Mouse (Mus musculus) CH12.LX (cell line): Measurements from ENCODE around the gene Erc1. TPM values are rescaled to one million over a fixed set of nuclear protein-coding genes. Genes with fewer than 3 reads are reported as not detected.

Source experiments
- DNase-seq: peaks from one replicate; pipeline ENCODE4 v3.0.0-alpha.2; 2013; ENCODE audit errors: extremely low read depth
- H3K27ac ChIP-seq: 2 replicates; pipeline ENCODE4 v1.5.1; 2012; ENCODE audit warnings: low read depth, mild to moderate bottlenecking, control low read depth, moderate library complexity; ENCODE audit not compliant: insufficient read depth
- H3K27me3 ChIP-seq: replicated peaks from 2 replicates; pipeline ENCODE3; 2012; ENCODE audit warnings: inconsistent platforms
- H3K36me3 ChIP-seq, 2 experiments: replicated peaks in 1 of 2; 2 replicates each; pipeline versions ENCODE3 to v1.6.1; 2012; ENCODE audit warnings: inconsistent platforms in 1 of 2, low read length in 1 of 2, mild to moderate bottlenecking in 1 of 2, mixed read lengths in 1 of 2, moderate library complexity in 1 of 2; ENCODE audit not compliant: control insufficient read depth in 1 of 2, insufficient read depth in 1 of 2
- H3K4me1 ChIP-seq, 2 experiments: 2 replicates each; pipeline ENCODE4 v1.6.1; 2012; ENCODE audit warnings: inconsistent platforms in 1 of 2, moderate library complexity in 1 of 2; ENCODE audit not compliant: insufficient read depth in 2 of 2, control insufficient read depth in 1 of 2
- H3K4me2 ChIP-seq: 2 replicates; pipeline ENCODE4 v1.6.1; 2012; ENCODE audit warnings: low read depth, mild to moderate bottlenecking, control low read depth; ENCODE audit not compliant: poor library complexity, insufficient read depth, severe bottlenecking
- H3K4me3 ChIP-seq, 3 experiments: fragments of 150-350 bp in 1 of 3; sonication (generic) in 1 of 3; replicated peaks in 1 of 3; 2 replicates each; pipeline versions ENCODE3 to v1.5.1; 2011 to 2012; ENCODE audit warnings: low read depth in 2 of 3, low read length in 2 of 3, mild to moderate bottlenecking in 2 of 3, moderate library complexity in 2 of 3, control low read depth in 1 of 3, improper control_type of control experiment in 1 of 3, inconsistent platforms in 1 of 3, mixed read lengths in 1 of 3; ENCODE audit not compliant: poor library complexity in 1 of 3
- H3K79me2 ChIP-seq: replicated peaks from 2 replicates; pipeline ENCODE4 v1.6.1; 2012; ENCODE audit warnings: mild to moderate bottlenecking, moderate library complexity; ENCODE audit not compliant: control insufficient read depth, poor library complexity, insufficient read depth, severe bottlenecking; ENCODE audit errors: extremely low read depth
- H3K9ac ChIP-seq: 2 replicates; pipeline ENCODE4 v1.6.1; 2012; ENCODE audit warnings: low read depth, mild to moderate bottlenecking, control low read depth, moderate library complexity; ENCODE audit not compliant: insufficient read depth
- H3K9me3 ChIP-seq: replicated peaks from 2 replicates; pipeline ENCODE3; 2012; ENCODE audit warnings: low read length, inconsistent platforms, mixed read lengths
- BHLHE40 ChIP-seq: IDR thresholded peaks from 2 replicates; pipeline ENCODE4 v1.6.1; 2011; ENCODE audit warnings: mild to moderate bottlenecking, low read depth, low read length, improper control_type of control experiment
- ELF1 ChIP-seq: IDR thresholded peaks from 2 replicates; pipeline ENCODE4 v1.6.1; 2014; ENCODE audit warnings: low read depth, mild to moderate bottlenecking, inconsistent platforms, low read length, improper control_type of control experiment
- GABPA ChIP-seq: IDR thresholded peaks from 2 replicates; pipeline ENCODE4 v1.6.1; 2012; ENCODE audit warnings: low read depth, low read length, improper control_type of control experiment, inconsistent platforms; ENCODE audit not compliant: insufficient replicate concordance
- JUND ChIP-seq: conservative IDR thresholded peaks from 2 replicates; pipeline ENCODE4 v1.6.1; 2011; ENCODE audit warnings: low read depth, low read length, improper control_type of control experiment
- KAT2A ChIP-seq: IDR thresholded peaks from 2 replicates; pipeline ENCODE4 v1.6.1; 2012; ENCODE audit warnings: low read length, improper control_type of control experiment, inconsistent platforms; ENCODE audit not compliant: insufficient replicate concordance
- MAFK ChIP-seq: IDR thresholded peaks from 2 replicates; pipeline ENCODE4 v1.6.1; 2011; ENCODE audit warnings: low read length, improper control_type of control experiment; ENCODE audit not compliant: insufficient replicate concordance
- MAX ChIP-seq: IDR thresholded peaks from 2 replicates; pipeline ENCODE4 v1.6.1; 2011; ENCODE audit warnings: low read length, improper control_type of control experiment
- MAZ ChIP-seq: IDR thresholded peaks from 2 replicates; pipeline ENCODE4 v1.6.1; 2012; ENCODE audit warnings: low read depth, mild to moderate bottlenecking, inconsistent platforms, low read length, improper control_type of control experiment, moderate library complexity
- MXI1 ChIP-seq: IDR thresholded peaks from 2 replicates; pipeline ENCODE4 v1.6.1; 2011; ENCODE audit warnings: mild to moderate bottlenecking, low read depth, low read length, improper control_type of control experiment
- MYC ChIP-seq: IDR thresholded peaks from 2 replicates; pipeline ENCODE4 v1.6.1; 2011; ENCODE audit warnings: low read depth, mild to moderate bottlenecking, improper control_type of control experiment, low read length
- NRF1 ChIP-seq: IDR thresholded peaks from 2 replicates; pipeline ENCODE4 v1.6.1; 2014; ENCODE audit warnings: low read depth, mild to moderate bottlenecking, inconsistent platforms, low read length, improper control_type of control experiment, moderate library complexity
- PAX5 ChIP-seq: IDR thresholded peaks from 2 replicates; pipeline ENCODE4 v1.6.1; 2012; ENCODE audit warnings: low read length, inconsistent platforms, mixed read lengths
- RCOR1 ChIP-seq: conservative IDR thresholded peaks from 2 replicates; pipeline ENCODE4 v1.6.1; 2012; ENCODE audit warnings: low read depth, mild to moderate bottlenecking, inconsistent platforms, low read length, improper control_type of control experiment
- SIN3A ChIP-seq: IDR thresholded peaks from 2 replicates; pipeline ENCODE4 v1.6.1; 2012; ENCODE audit warnings: low read length, improper control_type of control experiment, inconsistent platforms
- SMC3 ChIP-seq: IDR thresholded peaks from 2 replicates; pipeline ENCODE4 v1.6.1; 2011; ENCODE audit warnings: low read depth, low read length, improper control_type of control experiment
- TBP ChIP-seq: conservative IDR thresholded peaks from 2 replicates; pipeline ENCODE4 v1.6.1; 2011; ENCODE audit warnings: low read depth, low read length, improper control_type of control experiment
- USF1 ChIP-seq: IDR thresholded peaks from 2 replicates; pipeline ENCODE4 v1.6.1; 2014; ENCODE audit warnings: low read depth, mild to moderate bottlenecking, inconsistent platforms, low read length, improper control_type of control experiment
- USF2 ChIP-seq: conservative IDR thresholded peaks from 2 replicates; pipeline ENCODE4 v1.6.1; 2011; ENCODE audit warnings: low read depth, low read length, improper control_type of control experiment
- ZMIZ1 ChIP-seq: IDR thresholded peaks from 2 replicates; pipeline ENCODE4 v1.6.1; 2012; ENCODE audit warnings: low read depth, mild to moderate bottlenecking, inconsistent platforms, low read length, improper control_type of control experiment
- ZNF384 ChIP-seq: IDR thresholded peaks from 2 replicates; pipeline ENCODE4 v1.6.1; 2012; ENCODE audit warnings: low read depth, low read length, improper control_type of control experiment, inconsistent platforms
- dilution Hi-C: fragments of 300-500 bp; cut with MboI; formaldehyde crosslinking; loops from 2 replicates; pipeline ENCODE4 v1.14.3; 2020; ENCODE audit warnings: low sequenced_read_pairs; ENCODE audit not compliant: extremely low pct_unique_long_range_greater_than_20kb, extremely low pct_ligation_motif_present
- in situ Hi-C: fragments of 300-500 bp; cut with MboI; formaldehyde crosslinking; loops from 3 replicates; pipeline ENCODE4 v1.14.3; 2019; ENCODE audit warnings: low sequenced_read_pairs, low pct_ligation_motif_present, low pct_unique_long_range_greater_than_20kb, mixed read lengths
- polyA plus RNA-seq: library from polyadenylated mRNA; unstranded; fragments of >175 nt; gene quantifications from 2 replicates; pipeline ENCODE4 v1.2.1, GENCODE M21; 2012; ENCODE audit warnings: low read depth; ENCODE audit not compliant: insufficient read length
- total RNA-seq, 2 experiments: library from RNA; depleted of rRNA; stranded (reverse); fragments of 300-350 nt in 1 of 2; fragments of >200 nt in 1 of 2; gene quantifications; 2 replicates each; pipeline ENCODE4 v1.2.3; 2012 to 2014

Erc1 gene
- total and polyA plus RNA-seq, 3 experiments: 1.4 to 3.3 (median 2.5) TPM

DNA sequence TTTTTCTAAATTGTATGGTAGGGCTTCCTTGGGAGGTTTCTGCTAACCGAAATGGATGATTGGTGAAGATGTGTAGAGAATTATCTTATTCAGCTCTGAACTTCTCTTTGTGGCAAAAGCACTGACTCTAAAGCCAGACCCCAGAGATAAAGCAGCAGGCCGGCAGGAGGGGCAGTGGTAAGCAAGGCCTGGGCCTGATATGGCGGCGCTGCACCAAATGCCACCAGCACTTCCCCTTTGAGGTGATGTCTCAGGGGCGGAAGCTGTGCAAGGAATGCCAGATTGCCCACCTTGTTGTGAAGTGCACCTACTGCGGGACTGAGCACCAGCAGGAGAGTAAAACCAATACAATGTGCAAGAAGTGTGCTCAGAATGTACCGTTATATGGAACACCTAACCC is 44.7 kb upstream of the Erc1 start:
- H3K4me1 ChIP-seq: peaks cover 0 to 3% of the 10 kb centered on the region in 2 experiments; a peak in 2 of 4 replicates
- in situ Hi-C loops: no loop called here

DNA sequence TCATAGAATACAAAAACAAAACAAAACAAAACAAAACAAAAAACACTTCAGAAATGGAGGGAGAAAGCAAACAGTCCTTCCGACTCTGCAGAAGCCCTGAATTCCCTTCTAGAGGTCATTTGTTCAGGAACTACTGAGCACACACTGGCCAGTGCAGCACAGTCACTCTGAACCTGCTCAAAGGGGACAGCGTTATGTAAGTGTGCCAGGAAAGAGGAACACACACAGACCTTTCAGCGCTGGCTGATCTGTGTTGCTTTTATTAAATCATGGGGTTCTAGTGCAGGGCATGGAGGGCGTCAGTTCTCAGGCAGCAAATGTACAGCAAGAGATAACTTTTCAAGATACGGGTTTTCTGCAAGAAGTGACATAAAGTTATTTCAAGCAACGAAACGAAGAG is 35.2 kb upstream of the Erc1 start:
- Histone ChIP-seq H3K27me3 (no peaks in the 10 kb centered on the region), H3K79me2 (no peaks in the 10 kb centered on the region), H3K4me2 (no peak overlapping the region), H3K36me3 (no peaks in the 10 kb centered on the region), H3K27ac (no peak overlapping the region)
- DNase-seq: no peak
- in situ Hi-C loops: no loop called here
- TF ChIP-seq BHLHE40 (no peak), TBP (no peak), MAZ (no peak), MAFK (no peak), USF2 (no peak), USF1 (no peak), ELF1 (no peak), GABPA (no peak), ZNF384 (no peak), MXI1 (no peak), SMC3 (no peak), NRF1 (no peak), PAX5 (no peak), MAX (no peak), SIN3A (no peak)
- TF ChIP-seq, all 38 proteins: peak for 0
- H3K4me1 ChIP-seq: no peaks in the 10 kb centered on the region
- no peaks in the 10 kb centered on the region for H3K9me3 ChIP-seq
- H3K9ac ChIP-seq: no peak overlapping the region
- dilution Hi-C loops: no loop called here
- no peak overlapping the region for H3K4me3 ChIP-seq

More for the DNA sequence above, 44.7 kb upstream of the Erc1 start:
- no peak for TF ChIP-seq ZMIZ1
- TF ChIP-seq RCOR1: no peak
- no peak for TF ChIP-seq SMC3
- TF ChIP-seq MAZ: no peak
- TF ChIP-seq MYC: no peak
- no peak for TF ChIP-seq JUND
- TF ChIP-seq GABPA: no peak
- TF ChIP-seq USF1: no peak
- no peak for TF ChIP-seq ZNF384
- no peak for TF ChIP-seq KAT2A
- TF ChIP-seq ELF1: no peak
- no peak for TF ChIP-seq PAX5
- TF ChIP-seq BHLHE40: no peak
- TF ChIP-seq MAX: no peak
- no peaks in the 10 kb centered on the region for H3K9me3 ChIP-seq
- dilution Hi-C loops: no loop called here
- no peak overlapping the region for H3K4me2 ChIP-seq
- H3K9ac ChIP-seq: no peak overlapping the region
- peaks cover 30% of the 10 kb centered on the region for H3K27me3 ChIP-seq
- no peak for DNase-seq
- H3K36me3 ChIP-seq: no peaks in the 10 kb centered on the region
- no peak overlapping the region for H3K27ac ChIP-seq
- H3K4me3 ChIP-seq: no peak overlapping the region
- no peaks in the 10 kb centered on the region for H3K79me2 ChIP-seq
